Mouse (Mus musculus): ENCODE measurements around the gene Gli3. TPM values are rescaled to one million over a fixed set of nuclear protein-coding genes. Genes with fewer than 3 reads are reported as not detected.

Gene Gli3
- polyA plus RNA-seq, 1 experiment from 2014 or later = 1.7 TPM

DNA sequence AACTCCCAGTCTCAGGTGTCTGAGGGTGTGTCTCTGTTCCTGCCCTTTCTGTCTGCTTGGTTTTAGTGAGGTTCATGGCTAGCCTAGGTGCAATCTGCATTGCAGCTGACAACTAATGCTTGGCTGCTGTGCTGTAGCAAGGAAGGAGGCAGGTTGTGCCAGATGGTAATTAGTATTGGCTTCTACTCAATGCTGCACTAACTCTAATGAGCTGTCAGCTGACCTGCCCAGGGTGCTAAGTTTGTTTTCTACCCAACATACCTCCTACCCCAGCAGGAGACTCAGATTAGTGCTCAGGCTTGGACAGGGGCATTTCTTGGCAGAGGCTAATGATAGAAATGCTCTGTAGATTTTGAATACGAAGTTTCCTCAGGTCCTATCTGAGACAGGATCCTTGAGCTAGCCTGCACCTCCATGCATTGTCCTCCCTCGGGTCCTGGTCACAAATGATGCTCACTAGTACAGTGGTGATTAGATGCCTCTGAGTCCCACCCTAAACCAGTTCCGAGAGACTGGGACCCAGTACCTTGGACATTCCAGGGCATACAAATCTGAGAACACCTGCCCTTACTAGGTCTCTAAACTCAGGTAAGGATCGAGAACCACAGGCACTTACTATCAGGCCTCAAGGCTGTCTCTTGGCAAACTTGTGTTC is 214.2 kb downstream of the Gli3 start:
- Histone ChIP-seq H3K9me3 (replicated peaks) (no peaks in the 10 kb centered on the region), H3K27me3 (replicated peaks) (no peaks in the 10 kb centered on the region), H3K36me3 (no peaks in the 10 kb centered on the region), H3K9ac (no peak overlapping the region), H3K4me2 (no peak overlapping the region), H3K4me1 (no peaks in the 10 kb centered on the region), H3K4me3 (no peak overlapping the region), H3K27ac (no peak overlapping the region)
- no peak for ATAC-seq
- 60% methylated on average over 4 of the region's 4 CpGs for WGBS (ENCODE audit: insufficient replicate concordance)

DNA sequence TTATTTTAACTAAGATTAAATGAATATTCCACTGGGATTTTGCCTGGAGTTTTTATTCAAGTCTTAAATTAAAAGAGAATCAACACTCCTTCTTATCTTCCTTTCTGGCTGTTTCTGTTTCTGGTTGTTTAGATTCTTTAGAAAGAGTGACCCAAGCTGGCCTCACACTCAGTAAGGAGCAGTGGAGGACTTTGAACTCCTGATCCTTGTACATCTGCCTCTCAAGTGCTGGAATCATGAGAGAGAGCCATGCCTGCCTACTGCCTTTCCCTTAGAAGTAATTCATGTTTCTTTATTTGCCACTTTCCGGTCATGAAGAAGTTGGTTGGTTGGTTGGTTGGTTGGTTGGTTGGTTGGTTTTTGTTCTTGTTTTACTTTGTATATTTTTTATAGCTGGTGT is 218.5 kb downstream of the Gli3 start:
- WGBS (ENCODE audit: insufficient replicate concordance) = 75% methylated on average over 1 of the region's 1 CpGs
- Histone ChIP-seq H3K27me3 (replicated peaks) (no peaks in the 10 kb centered on the region), H3K4me3 (no peak overlapping the region), H3K36me3 (no peaks in the 10 kb centered on the region), H3K4me2 (no peak overlapping the region), H3K9ac (no peak overlapping the region), H3K4me1 (no peaks in the 10 kb centered on the region), H3K27ac (no peak overlapping the region), H3K9me3 (replicated peaks) (no peaks in the 10 kb centered on the region)
- ATAC-seq = no peak

DNA sequence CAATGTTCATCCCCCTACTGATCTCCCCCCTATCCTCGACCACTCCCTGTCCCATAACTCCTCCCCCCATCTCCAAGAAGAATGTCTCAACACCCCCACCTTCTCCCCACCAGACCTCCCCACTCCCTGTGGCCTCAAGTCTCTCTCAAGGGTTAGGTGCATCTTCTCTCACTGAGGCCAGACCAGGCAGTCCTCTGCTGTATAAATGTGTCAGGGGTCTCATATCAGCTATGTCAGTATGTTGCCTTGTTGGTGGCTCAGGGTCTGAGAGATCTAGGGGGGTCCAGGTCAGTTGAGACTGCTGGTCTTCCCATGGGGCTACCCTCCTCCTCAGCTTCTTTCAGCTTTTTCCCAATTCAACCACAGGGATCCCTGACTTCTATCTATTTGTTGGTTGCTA is 220.0 kb downstream of the Gli3 start:
- no peak for ATAC-seq
- 15% methylated on average over 1 of the region's 1 CpGs for WGBS (ENCODE audit: insufficient replicate concordance)
- no peaks in the 10 kb centered on the region for H3K9me3 ChIP-seq (replicated peaks)
- H3K36me3 ChIP-seq = no peaks in the 10 kb centered on the region
- H3K4me1 ChIP-seq = no peaks in the 10 kb centered on the region
- no peaks in the 10 kb centered on the region for H3K27me3 ChIP-seq (replicated peaks)
- no peak overlapping the region for H3K27ac ChIP-seq
- no peak overlapping the region for H3K4me3 ChIP-seq
- no peak overlapping the region for H3K9ac ChIP-seq
- no peak overlapping the region for H3K4me2 ChIP-seq

DNA sequence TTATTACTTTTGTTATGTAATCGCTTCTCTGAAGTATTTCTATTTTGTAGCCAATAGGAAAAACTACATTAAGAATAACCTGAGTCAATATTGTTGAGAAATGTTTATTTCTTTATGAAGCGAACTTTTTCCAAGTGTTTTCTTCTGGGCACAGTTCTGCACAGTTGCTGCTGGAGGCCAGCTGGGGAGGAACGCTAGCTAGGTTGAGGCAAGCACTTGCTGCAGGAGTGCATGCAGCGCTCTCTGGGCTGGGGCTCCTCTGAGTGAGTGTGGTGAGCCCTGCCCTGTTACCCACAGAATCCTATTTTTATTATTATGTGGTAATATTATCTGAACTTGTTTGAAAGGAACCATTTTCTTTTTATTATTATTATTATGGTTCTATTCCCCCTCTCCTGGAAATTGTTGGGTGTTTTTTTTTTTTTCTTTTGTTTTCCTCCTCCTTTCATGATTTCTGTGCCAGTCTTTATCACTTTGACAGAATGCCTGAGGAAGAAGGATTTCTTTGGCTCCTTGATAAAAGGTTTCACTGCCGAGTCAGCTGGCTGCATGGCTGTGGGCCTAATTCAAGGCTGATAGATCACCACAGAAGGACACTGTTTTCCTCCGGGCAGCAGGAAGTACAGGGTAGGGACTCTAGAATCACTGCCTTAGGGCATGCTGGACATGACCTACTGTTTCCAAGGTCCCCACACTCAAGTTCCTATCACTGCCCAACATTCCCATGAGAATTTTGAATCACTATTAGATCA is 225.2 kb downstream of the Gli3 start:
- Histone ChIP-seq H3K36me3 (no peaks in the 10 kb centered on the region), H3K4me2 (no peak overlapping the region), H3K27ac (no peak overlapping the region), H3K27me3 (replicated peaks) (no peaks in the 10 kb centered on the region), H3K4me1 (no peaks in the 10 kb centered on the region), H3K9me3 (replicated peaks) (no peaks in the 10 kb centered on the region), H3K9ac (no peak overlapping the region), H3K4me3 (no peak overlapping the region)
- ATAC-seq = no peak
- WGBS (ENCODE audit: insufficient replicate concordance) = 64% methylated on average over 6 of the region's 6 CpGs

DNA sequence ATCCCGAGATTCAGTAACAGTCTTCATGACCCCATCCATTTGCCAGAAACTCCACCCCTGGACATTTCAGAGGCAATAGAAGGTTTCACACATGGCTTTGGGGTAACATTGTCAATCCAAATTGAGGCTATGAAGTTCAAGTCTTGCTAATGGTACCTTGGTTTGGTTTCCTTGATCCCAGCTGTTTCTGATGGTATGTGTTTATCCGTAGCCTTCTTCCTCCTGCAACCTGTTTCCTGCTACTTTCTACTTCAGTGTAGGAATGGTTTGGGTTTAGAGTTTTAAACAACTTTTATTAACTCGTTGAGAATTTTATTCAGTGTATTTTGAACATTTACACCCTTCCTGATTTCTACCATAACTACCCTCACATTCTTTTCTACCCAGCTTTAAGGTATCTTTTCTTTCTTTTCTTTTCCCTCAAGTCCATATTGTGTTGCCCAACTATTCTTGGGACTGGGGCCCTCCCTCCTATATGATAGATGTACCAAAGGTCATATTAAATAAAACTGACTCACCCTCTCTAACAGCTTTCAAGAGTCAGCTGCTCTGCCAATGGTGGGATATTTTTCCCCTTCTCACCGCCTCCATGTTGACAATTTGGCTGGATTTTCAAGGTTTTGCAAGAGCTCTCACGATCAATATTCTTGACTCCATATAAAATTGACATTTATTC is 225.9 kb downstream of the Gli3 start:
- 65% methylated on average over 5 of the region's 5 CpGs for WGBS (ENCODE audit: insufficient replicate concordance)
- no peak for ATAC-seq
- H3K9ac ChIP-seq = no peak overlapping the region

DNA sequence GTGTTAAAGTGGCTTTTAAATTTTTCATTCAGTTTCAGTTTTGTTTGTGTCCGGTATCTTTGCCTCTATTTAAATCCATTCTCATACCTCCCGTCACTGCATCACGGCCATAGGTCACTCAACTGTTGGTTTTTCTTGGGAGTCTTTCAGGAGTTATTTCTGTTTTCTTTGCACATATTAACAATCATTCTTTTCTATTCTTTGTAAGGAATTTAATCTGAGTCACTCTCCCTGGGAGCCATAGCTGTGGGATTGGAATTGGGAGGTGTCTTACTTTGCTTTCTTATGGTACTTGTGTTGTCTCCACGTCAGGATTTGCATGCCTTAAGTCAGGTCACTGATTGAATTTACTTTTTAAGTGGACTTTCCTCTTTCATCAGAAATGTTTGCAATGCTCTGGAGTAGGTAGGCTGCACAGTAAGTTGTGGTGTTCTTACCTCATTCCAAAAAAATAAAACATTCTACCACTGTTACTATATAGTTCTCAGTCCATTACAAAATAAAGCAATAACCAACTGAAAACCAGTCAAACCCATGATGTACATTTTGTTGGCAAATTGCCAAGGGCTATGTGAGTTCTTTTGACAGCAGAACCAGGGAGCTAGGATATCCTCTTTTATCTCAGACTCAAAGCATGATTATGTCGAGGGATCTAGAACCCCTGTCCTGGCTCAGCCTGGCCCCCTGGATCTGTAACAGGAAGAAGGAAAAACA is 228.9 kb downstream of the Gli3 start:
- 62% methylated on average over 5 of the region's 5 CpGs for WGBS (ENCODE audit: insufficient replicate concordance)
- Histone ChIP-seq H3K4me3 (no peak overlapping the region), H3K4me1 (no peaks in the 10 kb centered on the region), H3K9me3 (replicated peaks) (no peaks in the 10 kb centered on the region), H3K9ac (no peak overlapping the region), H3K4me2 (no peak overlapping the region), H3K36me3 (no peaks in the 10 kb centered on the region), H3K27me3 (replicated peaks) (no peaks in the 10 kb centered on the region), H3K27ac (no peak overlapping the region)
- no peak for ATAC-seq

More for the DNA sequence above, 225.9 kb downstream of the Gli3 start:
- Histone ChIP-seq H3K4me3 (no peak overlapping the region), H3K27me3 (replicated peaks) (no peaks in the 10 kb centered on the region), H3K9me3 (replicated peaks) (no peaks in the 10 kb centered on the region), H3K4me2 (no peak overlapping the region), H3K27ac (no peak overlapping the region), H3K4me1 (no peaks in the 10 kb centered on the region), H3K36me3 (no peaks in the 10 kb centered on the region)

DNA sequence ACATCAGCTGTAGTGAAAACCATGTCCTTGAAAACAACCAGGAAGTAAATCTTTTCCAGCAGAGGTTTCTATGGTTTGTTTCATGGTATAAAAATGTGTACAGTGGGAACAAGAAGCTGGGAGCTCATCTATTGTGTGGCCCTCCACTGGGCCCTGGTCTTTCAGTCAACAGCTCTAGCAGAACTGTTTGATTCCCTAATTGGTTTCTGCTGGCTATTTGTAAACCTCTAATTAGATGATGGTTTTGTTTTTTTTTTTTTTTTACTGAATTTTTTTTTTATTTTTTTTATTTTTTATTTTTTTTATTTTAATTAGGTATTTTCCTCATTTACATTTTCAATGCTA is 229.4 kb downstream of the Gli3 start:
- Histone ChIP-seq H3K9ac (no peak overlapping the region), H3K9me3 (replicated peaks) (no peaks in the 10 kb centered on the region), H3K27ac (no peak overlapping the region), H3K4me1 (no peaks in the 10 kb centered on the region), H3K27me3 (replicated peaks) (no peaks in the 10 kb centered on the region), H3K4me3 (no peak overlapping the region), H3K36me3 (no peaks in the 10 kb centered on the region), H3K4me2 (no peak overlapping the region)
- ATAC-seq = no peak

DNA sequence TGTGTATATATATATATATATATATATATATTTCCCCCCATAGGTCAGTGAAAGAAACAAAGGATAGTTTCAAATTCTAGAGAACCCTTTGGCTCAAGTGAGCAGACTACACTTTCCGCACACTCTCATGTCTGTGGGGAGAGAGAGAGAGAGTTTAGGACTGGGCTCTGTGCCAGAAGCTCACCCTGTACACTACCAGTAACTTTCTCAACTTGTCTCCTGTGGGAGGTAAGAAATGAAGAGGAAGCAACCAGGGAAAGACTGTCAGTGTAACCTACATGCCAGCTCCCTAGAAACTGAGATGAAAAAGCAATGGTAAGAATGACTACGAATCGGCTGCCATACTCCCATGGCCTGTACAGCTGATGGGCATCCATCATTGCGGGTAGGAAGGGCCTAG is 235.2 kb downstream of the Gli3 start:
- H3K4me3 ChIP-seq = no peak overlapping the region
- WGBS (ENCODE audit: insufficient replicate concordance) = 75% methylated on average over 4 of the region's 4 CpGs
- no peak for ATAC-seq

DNA sequence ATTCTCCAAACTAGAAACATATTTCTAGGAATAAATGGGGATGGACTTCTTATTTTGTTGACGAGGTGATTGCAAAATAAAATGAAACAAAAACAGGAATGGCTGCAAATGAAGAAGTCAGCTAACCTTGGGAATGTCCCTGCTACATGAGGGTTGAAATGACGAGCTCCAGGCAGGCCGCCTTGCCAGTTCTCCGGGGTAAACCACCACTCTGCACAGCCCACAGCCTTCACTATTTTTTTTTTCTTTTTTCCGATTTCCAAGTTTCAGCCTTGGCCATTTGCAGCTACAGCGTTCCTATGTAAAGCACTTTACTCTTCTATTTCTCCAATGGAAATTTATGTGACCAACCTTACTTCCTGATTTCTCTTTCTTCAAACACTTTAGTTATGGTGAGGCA is 236.1 kb downstream of the Gli3 start:
- H3K36me3 ChIP-seq = no peaks in the 10 kb centered on the region
- no peaks in the 10 kb centered on the region for H3K9me3 ChIP-seq (replicated peaks)
- 78% methylated on average over 6 of the region's 6 CpGs for WGBS (ENCODE audit: insufficient replicate concordance)
- H3K27ac ChIP-seq = no peak overlapping the region
- no peaks in the 10 kb centered on the region for H3K4me1 ChIP-seq
- H3K9ac ChIP-seq = no peak overlapping the region
- H3K27me3 ChIP-seq (replicated peaks) = no peaks in the 10 kb centered on the region
- H3K4me3 ChIP-seq = no peak overlapping the region
- H3K4me2 ChIP-seq = no peak overlapping the region
- no peak for ATAC-seq

More for the DNA sequence above, 235.2 kb downstream of the Gli3 start:
- Histone ChIP-seq H3K4me1 (no peaks in the 10 kb centered on the region), H3K36me3 (no peaks in the 10 kb centered on the region), H3K9ac (no peak overlapping the region), H3K4me2 (no peak overlapping the region), H3K9me3 (replicated peaks) (no peaks in the 10 kb centered on the region), H3K27me3 (replicated peaks) (no peaks in the 10 kb centered on the region), H3K27ac (no peak overlapping the region)

DNA sequence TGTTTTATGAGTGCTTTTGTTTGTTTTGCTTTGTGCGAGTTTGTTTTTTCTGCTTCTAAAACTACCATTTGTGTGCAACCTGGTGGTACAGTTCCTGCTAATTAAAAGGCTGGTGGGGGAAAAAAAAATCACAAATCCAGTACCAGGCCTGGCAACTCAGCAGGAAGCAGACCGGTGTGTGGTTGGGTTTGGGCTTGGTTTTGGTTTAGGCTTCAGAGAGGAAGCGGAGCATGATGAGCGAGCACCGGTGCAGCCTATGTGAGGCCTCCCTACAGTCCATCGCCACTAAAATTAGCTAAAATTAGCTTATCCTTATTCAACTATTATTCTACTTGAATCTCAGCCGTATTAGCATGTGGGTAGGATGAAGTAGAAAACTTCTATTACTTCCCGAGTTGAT is 241.6 kb downstream of the Gli3 start:
- Histone ChIP-seq H3K4me2 (no peak overlapping the region), H3K36me3 (no peaks in the 10 kb centered on the region), H3K9ac (no peak overlapping the region), H3K27me3 (replicated peaks) (no peaks in the 10 kb centered on the region), H3K9me3 (replicated peaks) (no peaks in the 10 kb centered on the region), H3K4me1 (no peaks in the 10 kb centered on the region), H3K27ac (no peak overlapping the region), H3K4me3 (no peak overlapping the region)
- WGBS (ENCODE audit: insufficient replicate concordance) = 60% methylated on average over 8 of the region's 8 CpGs
- ATAC-seq = no peak

DNA sequence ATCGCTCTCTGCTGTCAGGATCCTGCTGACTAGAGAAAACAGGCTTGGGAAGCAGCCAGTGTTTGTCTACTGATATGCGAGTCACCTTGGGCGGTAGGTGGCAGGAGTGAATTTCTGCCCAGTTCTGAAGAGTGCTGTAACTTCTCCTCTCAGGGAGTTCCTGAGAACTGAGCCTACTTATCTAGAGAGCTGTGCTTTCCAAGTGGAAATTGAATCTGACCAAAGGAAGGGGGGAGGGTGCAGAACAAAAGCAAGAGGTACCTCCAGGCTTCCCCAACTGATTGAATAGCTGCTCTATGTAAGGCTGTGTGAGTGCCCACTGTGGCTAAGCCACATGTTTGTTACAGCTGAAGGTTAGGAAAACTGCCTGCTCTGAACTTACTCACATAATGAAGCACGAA is 244.4 kb downstream of the Gli3 start:
- Histone ChIP-seq H3K4me3 (no peak overlapping the region), H3K27ac (no peak overlapping the region), H3K9ac (no peak overlapping the region), H3K4me2 (no peak overlapping the region), H3K27me3 (replicated peaks) (no peaks in the 10 kb centered on the region), H3K9me3 (replicated peaks) (no peaks in the 10 kb centered on the region), H3K4me1 (no peaks in the 10 kb centered on the region), H3K36me3 (no peaks in the 10 kb centered on the region)
- 50% methylated on average over 4 of the region's 4 CpGs for WGBS (ENCODE audit: insufficient replicate concordance)
- no peak for ATAC-seq

DNA sequence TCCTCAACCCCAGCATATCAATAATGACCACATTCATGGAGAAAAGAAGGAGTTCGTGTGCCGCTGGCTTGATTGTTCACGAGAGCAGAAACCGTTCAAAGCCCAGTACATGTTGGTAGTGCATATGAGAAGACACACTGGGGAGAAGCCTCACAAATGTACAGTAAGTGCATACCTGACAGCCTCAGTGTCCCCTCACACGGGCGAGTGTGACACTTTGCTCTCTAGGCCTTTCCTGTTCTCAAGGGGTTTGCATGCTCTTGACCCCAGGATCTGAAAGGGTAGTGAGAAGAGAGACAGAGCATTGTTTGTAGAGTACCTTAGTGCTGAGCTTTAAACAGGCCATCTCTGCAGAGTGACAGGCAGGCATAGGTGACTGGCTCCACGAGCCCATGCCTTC is 250.5 kb downstream of the Gli3 start:
- 78% methylated on average over 7 of the region's 7 CpGs for WGBS (ENCODE audit: insufficient replicate concordance)
- H3K27ac ChIP-seq = no peak overlapping the region
- no peak overlapping the region for H3K4me3 ChIP-seq
- ATAC-seq = no peak
- H3K36me3 ChIP-seq = no peaks in the 10 kb centered on the region
- H3K4me1 ChIP-seq = no peaks in the 10 kb centered on the region
- H3K4me2 ChIP-seq = no peak overlapping the region
- no peaks in the 10 kb centered on the region for H3K27me3 ChIP-seq (replicated peaks)
- no peaks in the 10 kb centered on the region for H3K9me3 ChIP-seq (replicated peaks)
- H3K9ac ChIP-seq = no peak overlapping the region
